Mouse (Mus musculus) ES-E14 (cell line): ENCODE data around the gene Pcp4l1. TPM values are rescaled to one million over a fixed set of nuclear protein-coding genes. Genes with fewer than 3 reads are reported as not detected.
A peak's percentile ranks its signal among the peaks of the same experiment; 100 is the strongest.

Experiments
- DNase-seq: peaks from one replicate; pipeline ENCODE4 v3.0.0-alpha.2; 2013; ENCODE audit warnings: low read depth, low spot score
- H3K27ac ChIP-seq: 2 replicates; pipeline ENCODE4 v1.5.1; 2012; ENCODE audit warnings: low read depth, mild to moderate bottlenecking, low read length, moderate library complexity, mixed read lengths; ENCODE audit not compliant: poor library complexity, insufficient read depth, severe bottlenecking
- H3K36me3 ChIP-seq: 2 replicates; pipeline ENCODE4 v1.6.1; 2012; ENCODE audit warnings: mild to moderate bottlenecking, low read length, moderate library complexity, mixed read lengths; ENCODE audit not compliant: control insufficient read depth, poor library complexity, insufficient read depth, severe bottlenecking
- H3K4me1 ChIP-seq, 2 experiments: fragments of 150-350 bp in 1 of 2; sonication (generic) in 1 of 2; 2 replicates each; pipeline ENCODE4 v1.6.1; 2012; ENCODE audit warnings: low read length in 2 of 2, mild to moderate bottlenecking in 1 of 2, mixed read lengths in 1 of 2; ENCODE audit not compliant: control insufficient read depth in 2 of 2, insufficient read depth in 2 of 2, poor library complexity in 1 of 2
- H3K4me3 ChIP-seq, 2 experiments: fragments of 150-350 bp in 1 of 2; sonication (generic) in 1 of 2; 2 replicates each; pipeline ENCODE4 v1.5.1; 2012; ENCODE audit warnings: low read length in 2 of 2, low read depth in 1 of 2, mild to moderate bottlenecking in 1 of 2, mixed read lengths in 1 of 2; ENCODE audit not compliant: insufficient read depth in 1 of 2, poor library complexity in 1 of 2, severe bottlenecking in 1 of 2
- H3K9ac ChIP-seq: 2 replicates; pipeline ENCODE4 v1.6.1; 2012; ENCODE audit warnings: low read depth, mild to moderate bottlenecking, low read length, mixed read lengths; ENCODE audit not compliant: poor library complexity, insufficient read depth, severe bottlenecking
- H3K9me3 ChIP-seq: fragments of 150-350 bp; sonication (generic); 2 replicates; pipeline ENCODE4 v1.6.1; 2012; ENCODE audit warnings: low read depth, mild to moderate bottlenecking, low read length; ENCODE audit not compliant: control insufficient read depth, insufficient read depth
- CHD2 ChIP-seq: IDR thresholded peaks from 2 replicates; pipeline ENCODE4 v1.6.1; 2014; ENCODE audit warnings: mild to moderate bottlenecking, low read depth, low read length, inconsistent platforms
- HCFC1 ChIP-seq: IDR thresholded peaks from 2 replicates; pipeline ENCODE4 v1.6.1; 2012; ENCODE audit warnings: low read length, inconsistent platforms, borderline replicate concordance; ENCODE audit not compliant: insufficient read depth
- MAFK ChIP-seq: IDR thresholded peaks from 2 replicates; pipeline ENCODE4 v1.6.1; 2014; ENCODE audit warnings: mild to moderate bottlenecking, low read depth, low read length, inconsistent platforms; ENCODE audit not compliant: insufficient read depth
- ZC3H11A ChIP-seq: IDR thresholded peaks from 2 replicates; pipeline ENCODE4 v1.6.1; 2012; ENCODE audit warnings: low read depth, mild to moderate bottlenecking, inconsistent platforms, low read length, borderline replicate concordance
- ZNF384 ChIP-seq: IDR thresholded peaks from 2 replicates; pipeline ENCODE4 v1.6.1; 2012; ENCODE audit warnings: low read depth, low read length, inconsistent platforms
- in situ Hi-C, 2 experiments: fragments of 600-800 bp; cut with MboI; formaldehyde crosslinking; loops; one replicate each; pipeline ENCODE4 v1.15.1; 2025; ENCODE audit warnings: low sequenced_read_pairs in 2 of 2, inconsistent platforms in 1 of 2; ENCODE audit not compliant: unreplicated experiment in 2 of 2
- total RNA-seq: library from RNA; depleted of rRNA; stranded (reverse); fragments of 300-350 nt; gene quantifications from 2 replicates; pipeline ENCODE4 v1.2.3, GENCODE M21; 2012; rRNA removed

Gene Pcp4l1
- total RNA-seq, 1 experiment, result 2.2 TPM

DNA sequence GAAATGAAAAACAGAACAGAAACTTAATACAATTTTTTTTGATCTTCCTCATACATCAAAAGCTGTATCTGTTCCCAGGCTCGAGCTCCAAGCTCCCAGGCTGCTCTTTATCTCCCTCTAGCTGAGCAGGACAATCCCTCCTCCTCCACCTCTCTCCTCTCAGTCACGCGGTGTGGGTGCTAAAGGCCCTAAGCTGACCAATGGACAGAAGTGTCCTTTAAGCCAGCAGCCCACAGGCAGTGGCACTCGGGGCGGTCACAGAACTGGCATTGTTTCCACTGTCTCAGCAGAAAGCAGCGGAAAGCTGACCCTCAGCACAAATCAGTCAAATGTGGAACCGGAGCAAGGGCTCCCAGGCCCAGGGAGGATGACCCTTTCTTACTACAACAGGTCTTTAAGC lies 66.8 kb downstream of the Pcp4l1 start:
- H3K4me1 ChIP-seq, result peaks cover 3 to 8% of the 10 kb centered on the region in 2 experiments; a peak in 3 of 4 replicates
- H3K27ac ChIP-seq, result no peak overlapping the region
- TF ChIP-seq ZNF384, result no peak
- no peak for TF ChIP-seq MAFK
- TF ChIP-seq ZC3H11A, result no peak
- no peak for TF ChIP-seq CHD2
- no peak for TF ChIP-seq HCFC1
- peaks cover 13% of the 10 kb centered on the region; the same call in 1 of the 2 replicates for H3K36me3 ChIP-seq
- peak overlapping the region in 1 of 2 experiments; percentile 55; a peak in 3 of 4 replicates for H3K4me3 ChIP-seq
- H3K9ac ChIP-seq, result peak overlapping the region; percentile 59; the same call in 1 of the 2 replicates
- in situ Hi-C loops, result no loop called here
- no peak for DNase-seq
- H3K9me3 ChIP-seq, result no peaks in the 10 kb centered on the region

DNA sequence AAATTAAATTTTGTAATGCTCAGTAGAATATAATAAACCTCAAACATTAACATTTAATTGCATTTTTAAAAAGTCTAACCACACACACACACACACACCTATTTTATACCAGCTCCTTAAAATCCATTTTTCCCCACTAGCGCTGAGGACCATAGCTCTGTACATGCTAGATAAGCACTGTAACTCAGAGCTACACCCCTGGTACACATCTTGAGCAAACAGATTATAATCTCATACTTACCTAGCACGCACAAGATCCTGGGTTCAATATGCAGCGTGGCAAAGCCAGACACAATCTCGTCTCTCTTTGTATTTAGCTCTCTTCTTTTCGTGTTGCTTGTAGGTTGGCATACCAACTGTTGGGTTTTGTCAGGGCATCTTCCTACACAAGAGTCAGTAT lies 71.7 kb downstream of the Pcp4l1 start:
- TF ChIP-seq MAFK (no peak), CHD2 (no peak), ZC3H11A (no peak), ZNF384 (no peak), HCFC1 (no peak)
- in situ Hi-C loops, result no loop called here
- DNase-seq, result no peak

More for the DNA sequence above, 71.7 kb downstream of the Pcp4l1 start:
- Histone ChIP-seq H3K36me3 (peaks cover 8% of the 10 kb centered on the region; the same call in 1 of the 2 replicates), H3K4me1 (peaks cover 1 to 9% of the 10 kb centered on the region in 2 experiments; a peak in 2 of 4 replicates), H3K9me3 (no peaks in the 10 kb centered on the region), H3K9ac (no peak overlapping the region), H3K27ac (no peak overlapping the region), H3K4me3 (no peak overlapping the region)

Other genes with a start within 250 kb of the Pcp4l1 start
- gene Fcgr2b, start 219.7 kb downstream of the Pcp4l1 start, total RNA-seq, result 2.4 and 4.5 TPM in 2 replicates
- gene Fcgr4, start 177.3 kb downstream of the Pcp4l1 start, total RNA-seq, result 0.49 TPM in 1 of 2 replicates, not detected in the other
- gene Fcgr3, start 131.3 kb downstream of the Pcp4l1 start, total RNA-seq, result 0.32 and 0.40 TPM in 2 replicates
- gene Cfap126, start 82.3 kb downstream of the Pcp4l1 start, total RNA-seq, result not detected in 2 replicates
- gene Sdhc, start 45.7 kb downstream of the Pcp4l1 start, total RNA-seq, result 55.0 and 57.9 TPM in 2 replicates
- 0.36 TPM in 1 of 2 replicates, not detected in the other for gene Mpz, start 45.6 kb downstream of the Pcp4l1 start, total RNA-seq
- 0.71 and 1.2 TPM in 2 replicates for gene Nr1i3, start 17.7 kb upstream of the Pcp4l1 start, total RNA-seq
- 22.0 and 27.5 TPM in 2 replicates for gene Tomm40l, start 26.2 kb upstream of the Pcp4l1 start, total RNA-seq
- gene Apoa2, start 28.8 kb upstream of the Pcp4l1 start, total RNA-seq, result 0.98 and 2.0 TPM in 2 replicates
- 0.62 and 0.63 TPM in 2 replicates for gene Fcer1g, start 38.1 kb upstream of the Pcp4l1 start, total RNA-seq
- gene Adamts4, start 54.2 kb upstream of the Pcp4l1 start, total RNA-seq, result 3.9 and 4.5 TPM in 2 replicates
- 175 and 229 TPM in 2 replicates for gene Ndufs2, start 55.1 kb upstream of the Pcp4l1 start, total RNA-seq
- gene B4galt3, start 74.1 kb upstream of the Pcp4l1 start, total RNA-seq, result 35.8 and 51.0 TPM in 2 replicates
- gene Ppox, start 84.9 kb upstream of the Pcp4l1 start, total RNA-seq, result 15.5 and 23.6 TPM in 2 replicates
- 23.1 and 30.7 TPM in 2 replicates for gene Usp21, start 91.7 kb upstream of the Pcp4l1 start, total RNA-seq
- gene Ufc1, start 98.8 kb upstream of the Pcp4l1 start, total RNA-seq, result 59.1 and 78.8 TPM in 2 replicates
- 23.9 and 25.7 TPM in 2 replicates for gene Dedd, start 132.9 kb upstream of the Pcp4l1 start, total RNA-seq
- 18.1 and 24.4 TPM in 2 replicates for gene Nit1, start 149.4 kb upstream of the Pcp4l1 start, total RNA-seq
- gene Pfdn2, start 149.4 kb upstream of the Pcp4l1 start, total RNA-seq, result 41.1 and 41.6 TPM in 2 replicates
- gene Klhdc9, start 164.5 kb upstream of the Pcp4l1 start, total RNA-seq, result 0.85 and 1.1 TPM in 2 replicates
- 1.9 and 3.0 TPM in 2 replicates for gene Nectin4, start 173.8 kb upstream of the Pcp4l1 start, total RNA-seq
- 8.0 and 9.0 TPM in 2 replicates for gene Arhgap30, start 192.7 kb upstream of the Pcp4l1 start, total RNA-seq
- gene Usf1, start 215.0 kb upstream of the Pcp4l1 start, total RNA-seq, result 151 and 164 TPM in 2 replicates
- 6.2 and 11.2 TPM in 2 replicates for gene Tstd1, start 222.6 kb upstream of the Pcp4l1 start, total RNA-seq
- gene F11r, start 241.3 kb upstream of the Pcp4l1 start, total RNA-seq, result 74.9 and 132 TPM in 2 replicates